Mouse (Mus musculus): ENCODE results near the gene Gm49510. TPM values are rescaled to one million over a fixed set of nuclear protein-coding genes. Genes with fewer than 3 reads are reported as not detected.
"Not testable (repeated sequence)": the region's sequence is repeated elsewhere in the genome, so short reads cannot be mapped to it uniquely, and the experiment has no call there.

The Gm49510 gene
- polyA plus RNA-seq, 1 experiment from 2014 or later = 0.26 TPM

GRCm38 (mm10) chr15:78878792-78879516 lies 20.5 kb upstream of the Gm49510 start:
- ATAC-seq (ENCODE audit: insufficient read depth); H3K4me3 ChIP-seq (replicated peaks); H3K9ac ChIP-seq; H3K9me3 ChIP-seq (replicated peaks); H3K27me3 ChIP-seq: not testable (repeated sequence)
- Histone ChIP-seq H3K4me1 (replicated peaks) (peaks cover 59% of the 10 kb centered on the region), H3K36me3 (replicated peaks) (peaks cover 36% of the 10 kb centered on the region), H3K4me2 (peak overlapping the region; percentile 86; the same call in 1 of the 2 replicates), H3K27ac (replicated peaks) (peak overlapping the region; percentile 96)
- 22% methylated on average over 7 of the region's 7 CpGs for WGBS (ENCODE audit: insufficient replicate concordance)

- Histone ChIP-seq H3K27ac (replicated peaks) (no peak overlapping the region), H3K4me3 (replicated peaks) (no peak overlapping the region), H3K36me3 (replicated peaks) (peaks cover 50% of the 10 kb centered on the region), H3K9ac (no peak overlapping the region), H3K27me3 (no peaks in the 10 kb centered on the region), H3K4me1 (replicated peaks) (peaks cover 52% of the 10 kb centered on the region), H3K9me3 (replicated peaks) (no peaks in the 10 kb centered on the region), H3K4me2 (no peak overlapping the region)
- ATAC-seq (ENCODE audit: insufficient read depth) = no peak
- 85% methylated on average over 8 of the region's 8 CpGs for WGBS (ENCODE audit: insufficient replicate concordance)
Observed at GRCm38 (mm10) chr15:78880432-78880831, 19.0 kb upstream of the Gm49510 start.

GRCm38 (mm10) chr15:78881828-78882227 lies 17.6 kb upstream of the Gm49510 start:
- Histone ChIP-seq H3K4me1 (replicated peaks) (peaks cover 39% of the 10 kb centered on the region), H3K36me3 (replicated peaks) (peaks cover 64% of the 10 kb centered on the region), H3K9me3 (replicated peaks) (no peaks in the 10 kb centered on the region), H3K27ac (replicated peaks) (0 out of 2 replicates have a peak overlapping the region, but pooled peaks have one; percentile 19), H3K9ac (no peak overlapping the region), H3K27me3 (no peaks in the 10 kb centered on the region), H3K4me2 (no peak overlapping the region), H3K4me3 (replicated peaks) (no peak overlapping the region)
- WGBS (ENCODE audit: insufficient replicate concordance) = 75% methylated on average over 3 of the region's 3 CpGs
- ATAC-seq (ENCODE audit: insufficient read depth) = no peak

- H3K9ac ChIP-seq = no peak overlapping the region
- H3K4me3 ChIP-seq (replicated peaks) = no peak overlapping the region
- peaks cover 51% of the 10 kb centered on the region for H3K4me1 ChIP-seq (replicated peaks)
- H3K9me3 ChIP-seq (replicated peaks) = no peaks in the 10 kb centered on the region
- peak overlapping the region; percentile 29 for H3K4me2 ChIP-seq
- H3K27ac ChIP-seq (replicated peaks) = no peak overlapping the region
- peaks cover 74% of the 10 kb centered on the region for H3K36me3 ChIP-seq (replicated peaks)
- ATAC-seq (ENCODE audit: insufficient read depth) = peak; percentile 50
- H3K27me3 ChIP-seq = no peaks in the 10 kb centered on the region
- WGBS (ENCODE audit: insufficient replicate concordance) = 30% methylated on average over 13 of the region's 13 CpGs
Observed at GRCm38 (mm10) chr15:78889401-78889853, 10.0 kb upstream of the Gm49510 start.

- Histone ChIP-seq H3K4me3 (replicated peaks) (no peak overlapping the region), H3K4me1 (replicated peaks) (peaks cover 81% of the 10 kb centered on the region), H3K4me2 (no peak overlapping the region), H3K27ac (replicated peaks) (no peak overlapping the region), H3K9me3 (replicated peaks) (no peaks in the 10 kb centered on the region), H3K27me3 (no peaks in the 10 kb centered on the region), H3K36me3 (replicated peaks) (peaks cover 45% of the 10 kb centered on the region), H3K9ac (no peak overlapping the region)
- no peak for ATAC-seq (ENCODE audit: insufficient read depth)
- WGBS (ENCODE audit: insufficient replicate concordance) = 49% methylated on average over 7 of the region's 7 CpGs
Observed at GRCm38 (mm10) chr15:78892440-78892839, 7.0 kb upstream of the Gm49510 start.

GRCm38 (mm10) chr15:78894726-78895125 lies 4.7 kb upstream of the Gm49510 start:
- peaks cover 89% of the 10 kb centered on the region for H3K4me1 ChIP-seq (replicated peaks)
- H3K27me3 ChIP-seq = no peaks in the 10 kb centered on the region
- H3K27ac ChIP-seq (replicated peaks) = peak overlapping the region; percentile 78
- no peak overlapping the region for H3K4me3 ChIP-seq (replicated peaks)
- ATAC-seq (ENCODE audit: insufficient read depth) = no peak
- no peaks in the 10 kb centered on the region for H3K9me3 ChIP-seq (replicated peaks)
- 24% methylated on average over 13 of the region's 13 CpGs for WGBS (ENCODE audit: insufficient replicate concordance)
- H3K9ac ChIP-seq = no peak overlapping the region
- H3K36me3 ChIP-seq (replicated peaks) = peaks cover 32% of the 10 kb centered on the region
- peak overlapping the region; percentile 89 for H3K4me2 ChIP-seq

- Histone ChIP-seq H3K4me2 (peak overlapping the region; percentile 89), H3K4me1 (replicated peaks) (peaks cover 93% of the 10 kb centered on the region), H3K36me3 (replicated peaks) (peaks cover 29% of the 10 kb centered on the region), H3K27me3 (no peaks in the 10 kb centered on the region), H3K27ac (replicated peaks) (peak overlapping the region; percentile 78), H3K9me3 (replicated peaks) (no peaks in the 10 kb centered on the region), H3K4me3 (replicated peaks) (no peak overlapping the region), H3K9ac (peak overlapping the region; percentile 32)
- 36% methylated on average over 2 of the region's 2 CpGs for whole genome bisulfite sequencing (ENCODE audit: insufficient replicate concordance)
- no peak for ATAC-seq (ENCODE audit: insufficient read depth)
Observed at GRCm38 (mm10) chr15:78895741-78896140, 3.7 kb upstream of the Gm49510 start.

- H3K4me3 ChIP-seq (replicated peaks) = no peak overlapping the region
- no peaks in the 10 kb centered on the region for H3K9me3 ChIP-seq (replicated peaks)
- peak overlapping the region; percentile 32 for H3K9ac ChIP-seq
- H3K27me3 ChIP-seq = no peaks in the 10 kb centered on the region
- 50% methylated on average over 3 of the region's 3 CpGs for WGBS (ENCODE audit: insufficient replicate concordance)
- peaks cover 25% of the 10 kb centered on the region for H3K36me3 ChIP-seq (replicated peaks)
- no peak for ATAC-seq (ENCODE audit: insufficient read depth)
- H3K4me1 ChIP-seq (replicated peaks) = peaks cover 95% of the 10 kb centered on the region
- H3K27ac ChIP-seq (replicated peaks) = peak overlapping the region; percentile 78
- peak overlapping the region; percentile 89 for H3K4me2 ChIP-seq
Observed at GRCm38 (mm10) chr15:78896149-78896548, 3.3 kb upstream of the Gm49510 start.

- Histone ChIP-seq H3K9me3 (replicated peaks) (no peaks in the 10 kb centered on the region), H3K36me3 (replicated peaks) (peaks cover 16% of the 10 kb centered on the region), H3K4me2 (peak overlapping the region; percentile 89), H3K9ac (no peak overlapping the region), H3K27me3 (no peaks in the 10 kb centered on the region), H3K4me3 (replicated peaks) (no peak overlapping the region), H3K4me1 (replicated peaks) (peaks cover 93% of the 10 kb centered on the region), H3K27ac (replicated peaks) (peak overlapping the region; percentile 78)
- 32% methylated on average over 4 of the region's 4 CpGs for WGBS (ENCODE audit: insufficient replicate concordance)
- ATAC-seq (ENCODE audit: insufficient read depth) = 0 out of 2 replicates have a peak, but pooled peaks have one; percentile 19
Observed at GRCm38 (mm10) chr15:78897488-78897887, 2.0 kb upstream of the Gm49510 start.

GRCm38 (mm10) chr15:78898507-78899001 lies 913 bp upstream of the Gm49510 start:
- Histone ChIP-seq H3K9me3 (replicated peaks) (no peaks in the 10 kb centered on the region), H3K9ac (peak overlapping the region; percentile 60), H3K4me1 (replicated peaks) (peaks cover 92% of the 10 kb centered on the region), H3K27me3 (no peaks in the 10 kb centered on the region), H3K4me3 (replicated peaks) (peak overlapping the region; percentile 70), H3K4me2 (peak overlapping the region; percentile 89), H3K27ac (replicated peaks) (peak overlapping the region; percentile 78), H3K36me3 (replicated peaks) (peaks cover 16% of the 10 kb centered on the region; the same call in 1 of the 2 replicates)
- 19% methylated on average over 6 of the region's 6 CpGs for WGBS (ENCODE audit: insufficient replicate concordance)
- no peak for ATAC-seq (ENCODE audit: insufficient read depth)

- peaks cover 80% of the 10 kb centered on the region for H3K4me1 ChIP-seq (replicated peaks)
- peak; percentile 55 for ATAC-seq (ENCODE audit: insufficient read depth)
- peak within 1 kb of the TSS; percentile 70 for H3K4me3 ChIP-seq (replicated peaks)
- H3K27me3 ChIP-seq = no peaks in the 10 kb centered on the region
- peak within 1 kb of the TSS; percentile 60 for H3K9ac ChIP-seq
- under 1% methylated on average over 47 of the region's 47 CpGs for WGBS (ENCODE audit: insufficient replicate concordance)
- H3K4me2 ChIP-seq = peak within 1 kb of the TSS; percentile 89
- peak within 1 kb of the TSS; percentile 78 for H3K27ac ChIP-seq (replicated peaks)
- H3K36me3 ChIP-seq (replicated peaks) = peaks cover 29% of the 10 kb centered on the region
- no peaks in the 10 kb centered on the region for H3K9me3 ChIP-seq (replicated peaks)
Observed at GRCm38 (mm10) chr15:78899740-78900584, 495 bp downstream of the Gm49510 start, which contains the start of gene Sh3bp1. Gene Sh3bp1 (plus strand): TSS chr15:78899768.

All from liver, embryonic 15.5 days (tissue).